Mouse (Mus musculus) liver, embryonic 14.5 days (tissue): ENCODE data around the gene Klk9.

Experiments
- CTCF ChIP-seq: IDR thresholded peaks from 2 replicates; pipeline ENCODE4 v1.5.1; 2016; ENCODE audit warnings: antibody characterized with exemption, low read depth, control low read depth
- EP300 ChIP-seq: IDR thresholded peaks from 2 replicates; pipeline ENCODE4 v1.6.1; 2016; ENCODE audit warnings: antibody characterized with exemption, low read depth

DNA sequence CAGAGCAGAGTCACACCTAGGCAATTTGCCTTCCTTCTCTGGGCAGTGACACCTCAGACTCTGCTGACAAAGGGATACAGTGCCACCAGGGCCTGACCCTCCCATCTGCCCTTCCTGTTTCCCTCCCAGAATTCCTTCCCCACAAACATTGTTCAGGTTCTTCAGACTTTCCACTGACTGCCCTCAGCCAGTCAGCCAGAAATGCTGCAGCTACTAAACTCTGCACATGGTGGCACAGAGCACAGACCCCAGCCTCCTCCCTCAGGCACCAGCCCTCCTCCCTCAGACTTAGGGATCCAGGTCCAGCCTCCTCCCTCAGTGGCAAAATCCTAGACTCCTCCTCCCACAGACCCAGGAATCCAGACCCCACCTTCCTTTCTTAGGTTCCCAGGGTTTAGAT is 25.1 kb downstream of the Klk9 start:
- TF ChIP-seq EP300, result no peak
- TF ChIP-seq CTCF, result no peak
